Mouse (Mus musculus): ENCODE data around the gene Tbpl2.

Tbpl2 gene

DNA sequence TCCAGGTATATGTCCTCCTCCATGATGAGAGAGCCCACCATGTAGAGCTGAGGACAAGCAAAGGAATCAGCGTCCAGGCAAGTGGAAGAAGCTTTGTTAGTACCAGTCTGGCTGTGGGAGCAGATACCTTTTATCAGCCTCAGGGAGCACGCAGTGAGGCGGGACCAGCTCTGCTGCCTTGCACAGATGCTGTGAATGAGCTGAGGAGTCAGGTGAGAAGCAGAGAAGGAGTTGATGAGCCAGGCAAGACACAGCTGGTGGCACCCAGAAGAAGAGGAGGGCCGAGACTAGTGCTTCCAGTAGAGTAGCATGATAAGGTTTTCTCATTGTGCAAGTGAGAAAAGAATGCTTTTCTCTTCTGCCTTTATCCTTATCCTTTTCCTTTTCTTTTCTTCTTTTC lies at the start of gene Tbpl2:
Tbpl2 (minus strand) TSS at position 101 of the 400 bp plus-strand sequence.
- DNase-seq (ENCODE audit: low read depth): no peak

GRCm38 (mm10) chr2:24134373-24134772 lies 38.0 kb upstream of the Tbpl2 start:
- DNase-seq (ENCODE audit: low read depth): no peak

- DNase-seq (ENCODE audit: low read depth): no peak
Measured at GRCm38 (mm10) chr2:24109085-24109484, 12.7 kb upstream of the Tbpl2 start.

GRCm38 (mm10) chr2:24103619-24104289 lies 7.4 kb upstream of the Tbpl2 start:
- no peak for DNase-seq (ENCODE audit: low read depth)

DNA sequence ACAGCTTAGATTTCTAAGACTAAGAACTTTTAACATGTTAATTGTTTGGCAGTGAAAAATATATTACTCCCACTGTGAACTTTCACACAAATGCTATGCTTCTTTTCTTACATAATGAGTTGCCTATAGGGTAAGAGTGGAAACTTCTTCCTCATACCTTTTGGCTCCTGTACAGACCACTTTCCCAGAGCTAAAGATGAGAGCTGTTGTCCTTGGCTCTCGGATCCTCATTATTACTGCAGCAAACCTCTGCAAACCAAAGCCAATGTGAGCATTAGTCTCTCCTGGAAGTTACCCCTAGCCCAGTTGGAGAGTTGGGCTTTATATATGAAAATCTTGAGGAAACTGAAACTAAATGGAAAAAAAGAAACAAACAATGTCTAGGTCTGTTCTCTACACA lies 5.5 kb downstream of the Tbpl2 start:
- no peak for DNase-seq (ENCODE audit: low read depth)

DNA sequence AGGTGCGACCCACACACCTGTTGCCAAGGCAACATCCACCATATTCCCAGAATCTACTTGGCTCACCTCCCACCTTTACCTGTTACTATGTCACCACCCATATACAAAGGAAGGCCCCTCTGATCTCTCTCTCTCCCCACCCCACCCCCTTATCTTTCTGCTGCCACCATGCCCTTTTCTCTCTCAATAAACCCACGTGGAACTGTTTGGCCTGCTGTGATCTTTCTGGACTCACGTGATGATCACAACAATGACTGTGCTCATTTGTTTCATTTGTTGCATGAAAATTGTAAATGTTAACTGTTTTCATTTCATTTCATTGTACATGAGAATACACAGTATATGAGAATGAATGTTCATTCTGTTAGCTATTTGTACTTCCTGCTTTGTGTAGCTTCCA lies 45.9 kb downstream of the Tbpl2 start:
- DNase-seq (ENCODE audit: low read depth): no peak

GRCm38 (mm10) chr2:24049344-24049990 lies 46.9 kb downstream of the Tbpl2 start, which contains the start of gene Hnmt:
Gene Hnmt (minus strand): TSS chr2:24049394.
- DNase-seq (ENCODE audit: low read depth): no peak

GRCm38 (mm10) chr2:24048480-24049097 lies 47.8 kb downstream of the Tbpl2 start:
- no peak for DNase-seq (ENCODE audit: low read depth)

GRCm38 (mm10) chr2:24047551-24048479 lies 48.6 kb downstream of the Tbpl2 start:
- no peak for DNase-seq (ENCODE audit: low read depth)

GRCm38 (mm10) chr2:24042901-24043300 lies 53.5 kb downstream of the Tbpl2 start:
- peak; percentile 22 for DNase-seq (ENCODE audit: low read depth)

DNA sequence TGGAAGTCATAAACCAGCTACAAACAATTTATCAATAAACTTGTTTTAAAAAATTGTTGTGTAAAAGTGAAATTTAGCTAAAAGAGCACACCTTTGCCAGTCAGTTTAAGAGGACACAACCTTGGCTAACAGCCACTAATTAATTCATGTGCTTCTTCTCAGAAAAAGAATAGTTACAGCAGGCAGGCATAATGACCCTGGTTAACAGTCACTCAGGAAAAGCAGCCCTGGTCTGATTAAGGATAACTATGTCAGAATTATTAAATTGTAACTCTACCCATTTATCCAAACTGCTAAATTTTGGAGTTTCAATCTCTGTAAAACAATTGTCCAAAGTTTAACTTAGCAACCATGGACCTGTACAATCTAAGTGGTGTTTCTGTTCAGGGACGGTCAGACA lies 55.9 kb downstream of the Tbpl2 start:
- no peak for DNase-seq (ENCODE audit: low read depth)
